Mouse (Mus musculus) layer of hippocampus, adult 2 months (tissue): ENCODE results near the gene Trim44. TPM values are rescaled to one million over a fixed set of nuclear protein-coding genes. Genes with fewer than 3 reads are reported as not detected.

Experiments
- DNase-seq, 2 experiments: peaks; one replicate each; pipeline ENCODE4 v3.0.0; 2022; ENCODE audit warnings: low spot score in 2 of 2
- H3K27ac ChIP-seq: fragments of 200-600 bp; 2 replicates; pipeline ENCODE4 v1.8.1; 2022
- H3K4me3 ChIP-seq: fragments of 200-600 bp; 2 replicates; pipeline ENCODE4 v1.8.1; 2022; ENCODE audit warnings: mild to moderate bottlenecking
- CTCF ChIP-seq: fragments of 200-600 bp; conservative IDR thresholded peaks from 2 replicates; pipeline ENCODE4 v1.8.1; 2022; ENCODE audit warnings: antibody characterized with exemption, mild to moderate bottlenecking, moderate library complexity
- total RNA-seq, 2 experiments: library from RNA; stranded (reverse); gene quantifications; 2 replicates each; pipeline ENCODE4 v1.2.3; 2021

The Trim44 gene
- total RNA-seq, 2 experiments from 2014 or later, result 169 to 171 TPM

- no peak for DNase-seq
- no peak for TF ChIP-seq CTCF
- H3K4me3 ChIP-seq, result no peak overlapping the region
- no peak overlapping the region for H3K27ac ChIP-seq
Measured at GRCm38 (mm10) chr2:102331092-102331491, 76.5 kb downstream of the Trim44 start.

GRCm38 (mm10) chr2:102325921-102326320 lies 81.7 kb downstream of the Trim44 start:
- TF ChIP-seq CTCF, result no peak
- no peak overlapping the region for H3K4me3 ChIP-seq
- DNase-seq, result no peak

GRCm38 (mm10) chr2:102324336-102324735 lies 83.3 kb downstream of the Trim44 start:
- Histone ChIP-seq H3K4me3 (no peak overlapping the region), H3K27ac (no peak overlapping the region)
- no peak for TF ChIP-seq CTCF
- DNase-seq, result no peak

More at GRCm38 (mm10) chr2:102325921-102326320, 81.7 kb downstream of the Trim44 start:
- H3K27ac ChIP-seq, result no peak overlapping the region

GRCm38 (mm10) chr2:102316540-102316939 lies 91.1 kb downstream of the Trim44 start:
- no peak for TF ChIP-seq CTCF
- Histone ChIP-seq H3K27ac (0 out of 2 replicates have a peak overlapping the region, but pooled peaks have one; percentile 14), H3K4me3 (no peak overlapping the region)
- no peak for DNase-seq

DNA sequence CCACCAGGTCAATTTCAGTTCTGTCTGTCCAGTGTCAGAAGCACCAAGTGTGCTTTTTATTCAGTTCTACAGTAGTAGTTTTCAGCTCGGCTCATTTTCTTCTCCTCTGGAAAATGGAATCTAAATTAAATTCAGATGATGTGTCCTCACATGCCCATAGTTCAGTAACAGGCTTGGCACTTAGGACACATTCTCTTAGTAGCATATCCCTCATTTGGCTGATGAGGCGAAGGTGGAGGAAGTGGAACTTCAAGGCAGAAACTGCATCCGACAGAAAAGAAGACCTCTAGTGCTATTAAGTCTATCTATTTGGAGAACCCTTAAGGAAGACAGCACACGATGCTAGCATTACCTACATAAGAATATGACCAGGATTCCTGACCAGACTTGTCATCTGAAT lies 92.5 kb downstream of the Trim44 start:
- DNase-seq, result no peak
- no peak overlapping the region for H3K4me3 ChIP-seq
- no peak overlapping the region for H3K27ac ChIP-seq
- TF ChIP-seq CTCF, result no peak

DNA sequence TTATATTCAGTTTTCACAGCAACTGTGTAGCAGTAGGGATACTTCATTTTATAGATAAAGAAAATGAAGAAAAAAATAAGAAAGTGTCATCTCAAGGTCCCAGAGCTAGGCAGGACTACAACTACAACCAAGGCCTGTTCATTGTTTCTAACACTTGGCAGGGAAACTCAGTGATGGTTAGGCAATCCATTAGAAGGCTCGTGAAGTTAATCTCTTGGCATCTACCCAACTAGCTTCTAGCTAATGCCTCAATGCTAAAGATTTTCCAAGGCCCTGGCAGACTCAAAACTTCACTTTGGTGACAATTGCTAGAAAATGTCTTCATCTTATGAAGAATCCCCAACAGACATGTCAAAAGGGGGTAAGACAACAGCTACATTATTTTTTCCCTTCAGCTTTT lies 93.0 kb downstream of the Trim44 start:
- TF ChIP-seq CTCF, result no peak
- no peak for DNase-seq
- Histone ChIP-seq H3K27ac (no peak overlapping the region), H3K4me3 (no peak overlapping the region)

DNA sequence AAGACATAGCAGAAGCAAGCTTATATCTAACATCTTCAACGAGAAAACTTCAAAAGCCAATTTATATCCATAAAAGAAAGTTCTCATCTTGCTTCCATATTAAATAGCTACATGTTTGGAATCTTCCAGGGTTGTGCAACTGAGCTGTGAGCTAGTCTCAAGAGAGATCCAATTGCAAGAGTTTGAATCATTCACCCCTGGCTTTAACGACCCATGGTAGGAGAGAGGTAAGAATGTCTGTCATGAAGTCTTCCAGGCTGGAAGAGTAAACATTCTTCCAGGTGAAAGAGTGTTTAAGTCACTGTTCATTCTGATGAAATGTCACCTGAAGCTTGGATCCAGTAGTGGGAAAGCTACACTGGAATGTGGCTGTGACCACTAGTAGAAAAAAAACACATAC lies 93.6 kb downstream of the Trim44 start:
- no peak for TF ChIP-seq CTCF

DNA sequence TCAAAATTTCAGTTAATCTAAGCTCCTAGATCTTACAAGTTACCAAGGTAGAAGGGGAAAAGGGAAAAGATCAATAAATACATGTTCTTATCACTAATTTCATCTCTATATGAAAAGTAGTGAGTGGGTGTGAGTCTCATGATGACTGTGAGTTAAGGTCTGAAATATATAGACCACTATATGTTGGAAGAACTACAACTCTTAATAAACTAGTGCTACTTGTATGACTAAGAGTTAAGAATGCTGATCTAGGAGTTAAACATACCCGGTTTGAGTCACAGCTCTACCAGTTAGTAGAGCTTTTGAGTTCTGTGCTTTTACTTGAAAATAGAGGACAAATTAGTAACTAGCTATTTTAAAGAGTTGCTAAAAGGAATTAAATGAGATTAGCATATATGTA lies 94.7 kb downstream of the Trim44 start:
- no peak for TF ChIP-seq CTCF
- H3K4me3 ChIP-seq, result no peak overlapping the region
- no peak overlapping the region for H3K27ac ChIP-seq
- DNase-seq, result no peak

More for the DNA sequence above, 93.6 kb downstream of the Trim44 start:
- Histone ChIP-seq H3K4me3 (no peak overlapping the region), H3K27ac (no peak overlapping the region)
- DNase-seq, result no peak

DNA sequence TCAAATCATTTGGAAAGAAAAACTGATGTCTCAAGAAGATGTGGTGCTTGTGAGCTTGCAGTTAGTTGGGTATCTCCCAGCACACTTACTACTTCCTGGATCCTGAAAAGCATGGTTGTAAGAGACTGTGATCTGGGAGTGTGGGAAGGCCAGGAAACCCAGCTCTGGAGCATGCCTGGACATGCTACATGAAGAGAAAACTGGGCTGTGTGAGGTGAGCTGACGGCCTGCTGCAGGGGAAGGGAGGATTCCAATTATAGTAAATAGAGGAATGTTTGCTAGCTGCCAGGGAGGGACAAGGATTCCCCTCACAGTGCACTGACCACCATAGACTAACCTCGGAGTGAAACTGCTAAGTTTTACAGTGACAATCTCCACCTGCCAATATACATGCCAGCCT lies 104.4 kb downstream of the Trim44 start:
- no peak overlapping the region for H3K27ac ChIP-seq
- TF ChIP-seq CTCF, result no peak
- DNase-seq, result no peak
- H3K4me3 ChIP-seq, result no peak overlapping the region

GRCm38 (mm10) chr2:102302532-102302931 lies 105.1 kb downstream of the Trim44 start:
- Histone ChIP-seq H3K27ac (no peak overlapping the region), H3K4me3 (no peak overlapping the region)
- no peak for DNase-seq
- no peak for TF ChIP-seq CTCF

GRCm38 (mm10) chr2:102294827-102295270 lies 112.8 kb downstream of the Trim44 start:
- TF ChIP-seq CTCF, result no peak

GRCm38 (mm10) chr2:102293181-102293580 lies 114.4 kb downstream of the Trim44 start:
- no peak overlapping the region for H3K4me3 ChIP-seq
- H3K27ac ChIP-seq, result peak overlapping the region; percentile 30
- 0 out of 2 replicates have a peak, but pooled peaks have one; percentile 13 for TF ChIP-seq CTCF
- no peak for DNase-seq

More at GRCm38 (mm10) chr2:102294827-102295270, 112.8 kb downstream of the Trim44 start:
- Histone ChIP-seq H3K4me3 (no peak overlapping the region), H3K27ac (peak overlapping the region; percentile 9; the same call in 1 of the 2 replicates)
- no peak for DNase-seq

DNA sequence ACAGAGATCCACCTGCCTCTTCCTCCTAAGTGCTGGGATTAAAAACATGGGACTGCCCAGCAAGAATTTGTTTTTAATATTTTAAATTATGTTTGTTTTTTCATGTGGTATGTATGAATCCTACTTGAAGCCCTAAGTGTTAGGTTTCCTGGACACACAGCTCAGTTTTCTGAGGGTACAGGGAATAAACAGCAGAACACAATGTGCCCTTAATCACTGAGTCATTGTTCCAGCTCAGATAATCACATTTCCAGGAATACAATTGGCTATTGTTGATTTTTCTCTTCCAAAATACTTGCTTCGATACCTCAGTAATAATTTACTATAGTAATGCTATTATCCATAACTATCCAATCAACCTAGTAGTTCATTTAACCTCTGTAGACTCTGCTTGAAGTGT lies 115.6 kb downstream of the Trim44 start:
- Histone ChIP-seq H3K27ac (peak overlapping the region; percentile 28), H3K4me3 (no peak overlapping the region)
- no peak for TF ChIP-seq CTCF
- DNase-seq, result no peak

- Histone ChIP-seq H3K27ac (peak overlapping the region; percentile 28), H3K4me3 (no peak overlapping the region)
- DNase-seq, result no peak
- TF ChIP-seq CTCF, result no peak
Measured at GRCm38 (mm10) chr2:102291533-102291932, 116.1 kb downstream of the Trim44 start.

GRCm38 (mm10) chr2:102290041-102290440 lies 117.6 kb downstream of the Trim44 start:
- H3K4me3 ChIP-seq, result no peak overlapping the region
- peak; percentile 87 for TF ChIP-seq CTCF
- peak; percentile 29 to 62 for DNase-seq
- no peak overlapping the region for H3K27ac ChIP-seq
